Comparison of ENCODE assay signal across 22 mouse cellular contexts in the genomic region with DNA sequence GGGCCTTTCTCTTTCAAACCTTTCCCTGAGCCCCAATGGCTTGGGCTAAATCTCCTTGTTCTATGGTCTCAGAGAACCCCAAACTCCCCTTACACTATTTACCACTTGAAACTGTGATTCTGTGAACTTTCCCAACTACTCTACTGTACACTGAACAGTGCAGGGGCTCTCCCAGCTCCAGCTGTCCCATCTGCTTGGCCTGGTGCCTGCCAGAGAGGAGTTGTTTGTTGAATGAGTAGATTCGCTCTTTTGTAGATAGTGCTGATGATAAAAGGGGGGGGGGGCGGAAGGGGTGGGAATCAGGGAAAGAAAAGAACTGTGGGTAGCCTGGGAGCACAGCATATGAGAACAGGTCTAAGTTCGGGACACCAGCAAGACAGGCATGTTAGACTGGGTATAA.
DNase-seq lines count a peak whose midpoint lies in the region; ATAC-seq and TF ChIP-seq lines count a peak whose summit lies in the region.
"Had no signal": no experiment of that assay in that cellular context is flagged by ENCODE, and none has a peak within 500 bp of the region (broad histone marks: within the 10 kb centered on the region; RNA-seq: fewer than 3 reads in every experiment).

No protein-coding gene starts in this region.

- intact Hi-C loops in gastrocnemius, postnatal 36 days (cut with DNase I): no loop called here

- H3K9me3 ChIP-seq in liver, embryonic 12.5 days (replicated peaks): no peaks in the 10 kb centered on the region
- H3K9me3 ChIP-seq in liver, postnatal 0 days (ENCODE audit: low read length): no peaks in the 10 kb centered on the region
- no peaks in the 10 kb centered on the region for H3K9me3 ChIP-seq in liver, embryonic 15.5 days (replicated peaks)
- H3K9me3 ChIP-seq: embryonic facial prominence, embryonic 13.5 days; embryonic facial prominence, embryonic 15.5 days; forebrain, embryonic 10.5 days; forebrain, embryonic 12.5 days had no signal

- no peak overlapping the region for H3K4me3 ChIP-seq in liver, embryonic 12.5 days
- no peak overlapping the region for H3K4me3 ChIP-seq in liver, postnatal 0 days (ENCODE audit: low read depth, low read length)
- H3K4me3 ChIP-seq in liver, embryonic 15.5 days (replicated peaks): no peak overlapping the region
- H3K4me3 ChIP-seq in testis, adult 2 months (ENCODE audit: control insufficient read depth, low read depth, low read length): no peak overlapping the region
- H3K4me3 ChIP-seq: embryonic facial prominence, embryonic 13.5 days; embryonic facial prominence, embryonic 15.5 days; erythroblast, embryonic 14.5 days; forebrain, embryonic 10.5 days; forebrain, embryonic 12.5 days had no signal

- no peaks in the 10 kb centered on the region for H3K36me3 ChIP-seq in liver, embryonic 12.5 days
- no peaks in the 10 kb centered on the region for H3K36me3 ChIP-seq in liver, postnatal 0 days (replicated peaks; ENCODE audit: insufficient read depth, low read length)
- no peaks in the 10 kb centered on the region for H3K36me3 ChIP-seq in liver, embryonic 15.5 days (replicated peaks)
- H3K36me3 ChIP-seq in testis, adult 2 months (ENCODE audit: control insufficient read depth, insufficient read depth, low read length): no peaks in the 10 kb centered on the region

- H3K4me1 ChIP-seq in liver, embryonic 12.5 days: peaks cover 24% of the 10 kb centered on the region
- H3K4me1 ChIP-seq in liver, postnatal 0 days (ENCODE audit: insufficient read depth): peaks cover 2% of the 10 kb centered on the region; the same call in 1 of the 2 replicates
- H3K4me1 ChIP-seq in liver, embryonic 15.5 days (replicated peaks): peaks cover 29% of the 10 kb centered on the region
- H3K4me1 ChIP-seq in testis, adult 2 months (ENCODE audit: control insufficient read depth, insufficient read depth, low read length): peaks cover 6% of the 10 kb centered on the region
- H3K4me1 ChIP-seq: embryonic facial prominence, embryonic 15.5 days; forebrain, embryonic 10.5 days; forebrain, embryonic 12.5 days had no signal

- no peak for ATAC-seq in liver, embryonic 12.5 days
- no peak for ATAC-seq in liver, postnatal 0 days
- no peak for ATAC-seq in liver, embryonic 15.5 days (ENCODE audit: insufficient read depth)
- ATAC-seq: forebrain, embryonic 14.5 days had no signal

- no peak for TF ChIP-seq CTCF in liver, postnatal 0 days (IDR thresholded peaks at IDR 0.05; ENCODE audit: low read depth)
- TF ChIP-seq CTCF in testis, adult 2 months (IDR thresholded peaks at IDR 0.05; ENCODE audit: control insufficient read depth, insufficient read depth, insufficient replicate concordance, low read depth, low read length): no peak

- no peak for TF ChIP-seq POLR2A in testis, adult 2 months (IDR thresholded peaks at IDR 0.05; ENCODE audit: control insufficient read depth, low read depth, low read length)

- H3K4me2 ChIP-seq in liver, embryonic 12.5 days: no peak overlapping the region
- H3K4me2 ChIP-seq in liver, postnatal 0 days (ENCODE audit: low read depth, low read length): no peak overlapping the region
- H3K4me2 ChIP-seq in liver, embryonic 15.5 days: no peak overlapping the region; the same call in 1 of the 2 replicates
- H3K4me2 ChIP-seq: embryonic facial prominence, embryonic 13.5 days; embryonic facial prominence, embryonic 15.5 days; forebrain, embryonic 12.5 days had no signal

- peak overlapping the region; percentile 45; the same call in 1 of the 2 replicates for H3K27ac ChIP-seq in liver, embryonic 12.5 days
- no peak overlapping the region for H3K27ac ChIP-seq in liver, postnatal 0 days (ENCODE audit: low read depth)
- H3K27ac ChIP-seq in liver, embryonic 15.5 days (replicated peaks): peak overlapping the region; percentile 81; the same call in 1 of the 2 replicates
- peak overlapping the region; percentile 63 for H3K27ac ChIP-seq in testis, adult 2 months (ENCODE audit: control insufficient read depth, insufficient read depth, low read depth, low read length)
- H3K27ac ChIP-seq: embryonic facial prominence, embryonic 13.5 days; embryonic facial prominence, embryonic 15.5 days; forebrain, embryonic 12.5 days had no signal

- 67% methylated on average over 3 of the region's 3 CpGs for WGBS in liver, embryonic 12.5 days (ENCODE audit: insufficient replicate concordance)
- WGBS in liver, postnatal 0 days (ENCODE audit: insufficient replicate concordance): 75% methylated on average over 3 of the region's 3 CpGs
- 75% methylated on average over 3 of the region's 3 CpGs for WGBS in liver, embryonic 15.5 days (ENCODE audit: insufficient replicate concordance)

- peak; percentile 55 for DNase-seq in gastrocnemius, postnatal 10 days
- DNase-seq in gastrocnemius, postnatal 36 days: no peak
- no peak for DNase-seq in liver, postnatal 0 days
- DNase-seq in liver: no peak
- no peak for DNase-seq in testis, postnatal 10 days (ENCODE audit: low spot score)
- DNase-seq: adrenal gland, adult 2 months; cerebellum, adult 11 months; cerebellum, adult 18-20 months; cerebellum, adult 8-10 months; cerebellum, adult 9-11 months; cerebellum, postnatal 14 days; cerebellum, postnatal 36 days; embryo, embryonic 11 days had no signal

- TF ChIP-seq EP300 in liver, postnatal 0 days (IDR thresholded peaks at IDR 0.05; ENCODE audit: low read depth): no peak

- peaks cover 56% of the 10 kb centered on the region for H3K27me3 ChIP-seq in liver, embryonic 12.5 days (replicated peaks)
- no peaks in the 10 kb centered on the region for H3K27me3 ChIP-seq in liver, postnatal 0 days (ENCODE audit: insufficient read depth, low read length)
- H3K27me3 ChIP-seq in liver, embryonic 15.5 days: peaks cover 44% of the 10 kb centered on the region
- H3K27me3 ChIP-seq in testis, adult 2 months (ENCODE audit: control insufficient read depth, insufficient read depth, low read length): no peaks in the 10 kb centered on the region
- H3K27me3 ChIP-seq: embryonic facial prominence, embryonic 13.5 days; embryonic facial prominence, embryonic 15.5 days; forebrain, embryonic 12.5 days had no signal

- peak overlapping the region; percentile 55; the same call in 1 of the 2 replicates for H3K9ac ChIP-seq in liver, embryonic 12.5 days
- no peak overlapping the region for H3K9ac ChIP-seq in liver, postnatal 0 days (replicated peaks)
- H3K9ac ChIP-seq in liver, embryonic 15.5 days: no peak overlapping the region
- H3K9ac ChIP-seq: embryonic facial prominence, embryonic 13.5 days; embryonic facial prominence, embryonic 15.5 days; forebrain, embryonic 12.5 days had no signal
